Mouse (Mus musculus): Measurements from ENCODE around the gene Olfr996.
"Not testable (repeated sequence)": the region's sequence is repeated elsewhere in the genome, so short reads cannot be mapped to it uniquely, and the experiment has no call there.

Olfr996 gene

DNA sequence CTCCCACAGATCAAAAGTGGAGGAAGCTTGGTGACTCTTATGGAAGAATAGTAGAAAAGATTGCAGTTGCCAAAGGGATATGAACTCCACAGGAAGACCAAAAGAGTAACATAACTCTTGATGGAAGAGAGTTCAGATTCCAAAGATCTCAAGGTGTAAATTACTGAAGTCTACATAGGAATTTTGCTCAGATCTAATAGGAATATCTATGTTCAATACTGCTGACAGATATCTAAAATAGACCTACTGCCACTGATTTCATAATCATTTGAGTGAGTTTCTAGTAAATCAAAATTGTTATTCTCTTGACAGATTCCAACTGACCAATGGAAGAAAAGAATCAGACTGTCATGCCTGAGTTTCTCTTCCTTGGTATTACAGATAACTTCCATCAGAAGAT is at the start of gene Olfr996:
Gene Olfr996 (plus strand): TSS at position 301 of the 400 bp plus-strand sequence.
- ATAC-seq (ENCODE audit: insufficient number of reproducible peaks, low FRiP score, low TSS enrichment), result no peak

DNA sequence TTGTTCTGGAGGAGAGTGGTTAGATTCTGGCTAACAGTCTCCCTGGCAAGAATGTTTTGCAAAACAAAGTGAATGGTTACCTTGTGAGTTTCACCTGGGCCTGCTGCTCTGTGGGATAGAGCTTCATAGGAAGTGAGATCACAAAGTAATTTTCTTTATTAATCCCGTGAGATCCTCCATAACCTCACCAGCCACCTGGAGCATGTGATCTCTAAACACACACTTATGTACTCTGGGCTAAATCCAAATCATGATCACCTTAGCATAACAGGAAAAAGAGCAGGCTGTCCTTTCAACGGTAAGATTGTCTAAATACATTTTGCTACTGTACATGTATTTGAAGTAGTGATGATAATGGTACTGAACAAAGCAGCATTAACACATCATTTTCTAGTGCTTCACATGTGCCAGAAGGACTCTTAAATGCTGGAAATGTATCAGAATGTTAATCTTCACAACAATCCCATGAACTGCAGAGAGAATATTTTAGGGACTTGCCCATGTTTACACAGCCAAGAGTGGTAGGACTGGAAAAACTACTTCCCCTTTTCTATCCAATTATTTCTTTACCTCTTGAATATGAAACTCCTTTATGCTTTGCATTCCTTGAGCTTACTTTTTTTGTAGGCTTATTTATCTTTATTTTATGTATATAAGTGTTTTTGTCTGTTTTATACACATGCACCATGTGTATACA is 46.8 kb upstream of the Olfr996 start:
- no peak for ATAC-seq (ENCODE audit: insufficient number of reproducible peaks, low FRiP score, low TSS enrichment)

DNA sequence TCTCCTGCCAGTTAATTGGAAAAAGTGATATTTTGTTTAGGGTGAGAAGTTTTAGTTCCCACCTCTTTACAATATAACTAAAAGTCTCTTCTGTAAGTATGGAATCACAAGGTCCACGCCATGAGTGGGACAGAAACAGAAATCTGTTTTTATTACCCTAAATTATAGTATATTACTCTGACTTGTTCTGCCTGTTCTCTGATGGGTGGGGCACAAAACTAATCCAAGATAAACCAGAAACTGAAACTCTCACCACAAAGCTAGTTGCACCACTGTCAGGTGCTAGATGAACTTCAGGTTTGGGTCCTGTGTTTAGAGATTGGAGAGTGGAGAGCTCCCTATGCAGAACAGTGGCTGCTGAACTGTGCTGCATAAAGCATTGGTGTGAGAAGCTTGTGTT is 45.1 kb upstream of the Olfr996 start:
- ATAC-seq (ENCODE audit: insufficient number of reproducible peaks, low FRiP score, low TSS enrichment), result no peak

DNA sequence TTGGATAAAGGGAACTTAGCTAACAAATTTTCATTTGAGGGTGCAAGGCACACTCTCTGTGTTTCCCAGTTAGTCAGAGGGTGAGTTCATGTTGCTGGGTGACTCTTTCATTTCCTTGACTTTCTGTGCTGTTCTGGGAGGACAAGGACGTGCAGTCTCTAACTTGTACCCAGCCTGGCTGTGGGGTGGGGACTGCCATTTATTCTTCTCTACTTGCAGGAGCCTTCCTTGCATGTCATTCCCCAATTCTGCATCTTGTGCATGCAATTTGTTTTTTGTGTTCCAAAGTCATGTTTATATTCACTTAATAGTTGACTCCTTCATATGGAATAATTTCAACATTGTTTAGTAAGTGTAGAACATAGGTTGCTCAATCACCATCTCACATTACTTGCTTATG is 24.2 kb upstream of the Olfr996 start:
- ATAC-seq (ENCODE audit: insufficient number of reproducible peaks, low FRiP score, low TSS enrichment), result no peak

DNA sequence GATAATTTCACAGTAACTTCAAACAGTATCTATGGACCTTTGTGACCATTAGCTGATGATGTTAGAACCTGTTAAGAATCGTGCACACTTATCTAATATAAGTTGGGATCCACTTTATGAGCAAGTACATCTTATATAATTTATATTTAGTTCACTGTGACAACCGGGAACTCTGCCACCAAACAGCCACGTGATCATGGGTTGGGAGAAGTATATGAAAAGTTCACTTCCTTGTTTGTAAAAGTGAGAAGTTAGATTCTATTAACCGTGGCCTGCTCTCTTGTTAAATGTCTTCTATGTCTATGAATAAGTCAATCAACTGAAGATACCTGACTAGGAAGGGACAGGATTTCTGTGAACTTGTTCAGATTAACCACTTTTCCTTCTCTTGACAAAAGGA is 18.8 kb upstream of the Olfr996 start:
- ATAC-seq (ENCODE audit: insufficient number of reproducible peaks, low FRiP score, low TSS enrichment), result no peak

DNA sequence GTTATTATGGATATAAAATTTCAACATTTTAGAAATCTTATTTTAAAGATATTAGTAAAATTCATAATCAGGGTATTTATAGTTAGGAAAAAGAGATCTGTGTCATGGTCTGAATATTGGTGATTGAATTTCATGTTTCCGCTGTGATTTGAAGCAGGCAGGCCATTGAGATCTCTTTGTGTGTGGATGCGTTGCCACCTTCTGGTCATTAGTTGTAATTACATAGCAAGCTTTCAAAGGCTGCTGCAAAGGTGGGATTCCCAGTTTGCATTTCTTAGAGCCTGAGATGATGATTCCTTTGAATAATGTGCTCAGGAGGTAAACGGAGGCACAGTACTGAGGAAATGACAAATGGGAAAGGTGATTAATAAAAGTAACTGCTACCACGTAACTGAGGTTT is 17.8 kb upstream of the Olfr996 start:
- ATAC-seq (ENCODE audit: insufficient number of reproducible peaks, low FRiP score, low TSS enrichment), result no peak

DNA sequence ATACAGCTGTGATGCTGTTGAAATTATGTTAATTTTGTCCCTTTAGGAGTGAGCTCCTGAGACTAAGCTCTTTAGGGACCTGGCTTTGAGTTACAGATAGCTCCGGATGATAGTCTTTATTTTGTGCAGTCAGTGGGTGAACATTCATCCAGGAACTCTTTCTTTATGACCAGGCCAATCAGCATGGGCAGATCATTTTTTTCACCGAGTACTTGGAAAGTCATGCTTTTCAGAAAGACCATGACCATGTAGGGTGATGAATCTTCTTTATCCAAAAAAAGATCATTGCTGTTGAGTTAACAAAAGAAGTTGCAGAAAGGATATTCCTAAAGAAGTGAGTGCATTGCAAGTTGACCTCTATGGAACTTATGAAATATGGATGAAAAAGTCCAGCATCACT is 9.6 kb downstream of the Olfr996 start, which contains the start of gene Olfr998:
Gene Olfr998 (plus strand): TSS at position 301 of the 400 bp plus-strand sequence.
- ATAC-seq (ENCODE audit: insufficient number of reproducible peaks, low FRiP score, low TSS enrichment), result not testable (repeated sequence)

DNA sequence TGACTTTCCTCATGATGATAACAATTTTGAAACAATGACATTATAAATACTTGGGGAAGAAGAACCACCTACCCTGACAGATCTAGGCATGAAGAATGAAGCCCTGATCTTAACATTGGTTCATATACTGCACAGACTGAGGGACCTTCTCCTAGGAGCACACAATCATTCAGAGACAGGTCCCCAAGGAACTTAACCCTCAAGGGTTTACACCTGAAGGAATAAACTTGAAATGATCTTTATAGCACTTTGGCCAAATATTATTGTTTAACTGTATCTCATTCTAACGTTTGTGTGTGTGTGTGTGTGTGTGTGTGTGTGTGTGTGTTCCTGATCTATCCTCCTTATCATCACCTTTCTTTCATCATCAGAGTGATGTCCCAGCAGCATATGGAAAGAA is 32.8 kb downstream of the Olfr996 start, which contains the start of gene Olfr1000:
Gene Olfr1000 (minus strand): TSS at position 101 of the 400 bp plus-strand sequence.
- no peak for ATAC-seq (ENCODE audit: insufficient number of reproducible peaks, low FRiP score, low TSS enrichment)
